Mouse (Mus musculus): ENCODE results near the gene Ccdc88a. TPM values are rescaled to one million over a fixed set of nuclear protein-coding genes. Genes with fewer than 3 reads are reported as not detected.

The Ccdc88a gene
- polyA plus RNA-seq, 1 experiment from 2014 or later: 8.2 TPM

- H3K36me3 ChIP-seq: no peaks in the 10 kb centered on the region
- no peaks in the 10 kb centered on the region for H3K9me3 ChIP-seq (replicated peaks)
- no peak overlapping the region for H3K9ac ChIP-seq
- no peak overlapping the region for H3K4me2 ChIP-seq
- 80% methylated on average over 1 of the region's 1 CpGs for WGBS (ENCODE audit: insufficient replicate concordance)
- no peak for ATAC-seq
- H3K4me1 ChIP-seq: peaks cover 17% of the 10 kb centered on the region
- H3K27ac ChIP-seq: no peak overlapping the region
- no peaks in the 10 kb centered on the region for H3K27me3 ChIP-seq (replicated peaks)
- H3K4me3 ChIP-seq: no peak overlapping the region
Observed at GRCm38 (mm10) chr11:29378751-29379150, 5.3 kb downstream of the Ccdc88a start.

GRCm38 (mm10) chr11:29383493-29383892, 10.0 kb downstream of the Ccdc88a start:
- 36% methylated on average over 2 of the region's 2 CpGs for WGBS (ENCODE audit: insufficient replicate concordance)
- H3K4me1 ChIP-seq: peaks cover 12% of the 10 kb centered on the region

GRCm38 (mm10) chr11:29384001-29384400, 10.5 kb downstream of the Ccdc88a start:
- no peaks in the 10 kb centered on the region for H3K27me3 ChIP-seq (replicated peaks)
- H3K4me1 ChIP-seq: peaks cover 12% of the 10 kb centered on the region
- no peak overlapping the region for H3K4me3 ChIP-seq
- no peak overlapping the region for H3K4me2 ChIP-seq
- no peak overlapping the region for H3K9ac ChIP-seq
- 46% methylated on average over 1 of the region's 1 CpGs for WGBS (ENCODE audit: insufficient replicate concordance)
- no peaks in the 10 kb centered on the region for H3K36me3 ChIP-seq
- H3K27ac ChIP-seq: no peak overlapping the region
- H3K9me3 ChIP-seq (replicated peaks): no peaks in the 10 kb centered on the region
- ATAC-seq: no peak

More at GRCm38 (mm10) chr11:29383493-29383892, 10.0 kb downstream of the Ccdc88a start:
- no peaks in the 10 kb centered on the region for H3K27me3 ChIP-seq (replicated peaks)
- no peak overlapping the region for H3K4me2 ChIP-seq
- H3K9me3 ChIP-seq (replicated peaks): no peaks in the 10 kb centered on the region
- no peak for ATAC-seq
- H3K27ac ChIP-seq: no peak overlapping the region
- H3K9ac ChIP-seq: no peak overlapping the region
- H3K36me3 ChIP-seq: no peaks in the 10 kb centered on the region
- no peak overlapping the region for H3K4me3 ChIP-seq

GRCm38 (mm10) chr11:29384617-29385016, 11.2 kb downstream of the Ccdc88a start:
- WGBS (ENCODE audit: insufficient replicate concordance): 64% methylated on average over 3 of the region's 3 CpGs

GRCm38 (mm10) chr11:29389913-29390312, 16.5 kb downstream of the Ccdc88a start:
- WGBS (ENCODE audit: insufficient replicate concordance): 79% methylated on average over 4 of the region's 4 CpGs
- no peaks in the 10 kb centered on the region for H3K36me3 ChIP-seq
- H3K4me1 ChIP-seq: peaks cover 8% of the 10 kb centered on the region

More at GRCm38 (mm10) chr11:29384617-29385016, 11.2 kb downstream of the Ccdc88a start:
- no peaks in the 10 kb centered on the region for H3K9me3 ChIP-seq (replicated peaks)
- peaks cover 12% of the 10 kb centered on the region for H3K4me1 ChIP-seq
- H3K27ac ChIP-seq: no peak overlapping the region
- no peaks in the 10 kb centered on the region for H3K36me3 ChIP-seq
- no peak overlapping the region for H3K4me2 ChIP-seq
- H3K27me3 ChIP-seq (replicated peaks): no peaks in the 10 kb centered on the region
- no peak for ATAC-seq
- no peak overlapping the region for H3K9ac ChIP-seq
- H3K4me3 ChIP-seq: no peak overlapping the region

GRCm38 (mm10) chr11:29395135-29395746, 21.8 kb downstream of the Ccdc88a start:
- no peak overlapping the region for H3K27ac ChIP-seq
- no peak overlapping the region for H3K4me2 ChIP-seq
- 70% methylated on average over 3 of the region's 3 CpGs for WGBS (ENCODE audit: insufficient replicate concordance)
- H3K36me3 ChIP-seq: no peaks in the 10 kb centered on the region
- H3K4me1 ChIP-seq: peaks cover 8% of the 10 kb centered on the region
- H3K9ac ChIP-seq: no peak overlapping the region
- no peaks in the 10 kb centered on the region for H3K9me3 ChIP-seq (replicated peaks)
- H3K27me3 ChIP-seq (replicated peaks): no peaks in the 10 kb centered on the region
- no peak overlapping the region for H3K4me3 ChIP-seq
- no peak for ATAC-seq

More at GRCm38 (mm10) chr11:29389913-29390312, 16.5 kb downstream of the Ccdc88a start:
- H3K4me2 ChIP-seq: no peak overlapping the region
- H3K9ac ChIP-seq: no peak overlapping the region
- no peaks in the 10 kb centered on the region for H3K9me3 ChIP-seq (replicated peaks)
- no peak overlapping the region for H3K27ac ChIP-seq
- H3K4me3 ChIP-seq: no peak overlapping the region
- H3K27me3 ChIP-seq (replicated peaks): no peaks in the 10 kb centered on the region
- ATAC-seq: no peak

- no peaks in the 10 kb centered on the region for H3K9me3 ChIP-seq (replicated peaks)
- 62% methylated on average over 2 of the region's 2 CpGs for WGBS (ENCODE audit: insufficient replicate concordance)
- H3K4me3 ChIP-seq: no peak overlapping the region
- H3K27me3 ChIP-seq (replicated peaks): no peaks in the 10 kb centered on the region
- H3K4me1 ChIP-seq: no peaks in the 10 kb centered on the region
- no peak for ATAC-seq
- H3K9ac ChIP-seq: no peak overlapping the region
- no peak overlapping the region for H3K4me2 ChIP-seq
- no peaks in the 10 kb centered on the region for H3K36me3 ChIP-seq
- no peak overlapping the region for H3K27ac ChIP-seq
Observed at GRCm38 (mm10) chr11:29400374-29400773, 26.9 kb downstream of the Ccdc88a start.

GRCm38 (mm10) chr11:29406292-29406691, 32.8 kb downstream of the Ccdc88a start:
- H3K4me1 ChIP-seq: no peaks in the 10 kb centered on the region
- no peak overlapping the region for H3K27ac ChIP-seq
- H3K9me3 ChIP-seq (replicated peaks): no peaks in the 10 kb centered on the region
- no peak overlapping the region for H3K9ac ChIP-seq
- no peak overlapping the region for H3K4me2 ChIP-seq
- H3K4me3 ChIP-seq: no peak overlapping the region
- no peaks in the 10 kb centered on the region for H3K27me3 ChIP-seq (replicated peaks)
- no peak for ATAC-seq
- H3K36me3 ChIP-seq: no peaks in the 10 kb centered on the region

- H3K27me3 ChIP-seq (replicated peaks): no peaks in the 10 kb centered on the region
- no peaks in the 10 kb centered on the region for H3K9me3 ChIP-seq (replicated peaks)
- ATAC-seq: no peak
- 74% methylated on average over 3 of the region's 3 CpGs for WGBS (ENCODE audit: insufficient replicate concordance)
- H3K27ac ChIP-seq: no peak overlapping the region
- H3K4me3 ChIP-seq: no peak overlapping the region
- H3K4me1 ChIP-seq: no peaks in the 10 kb centered on the region
- H3K4me2 ChIP-seq: no peak overlapping the region
- no peak overlapping the region for H3K9ac ChIP-seq
- H3K36me3 ChIP-seq: no peaks in the 10 kb centered on the region
Observed at GRCm38 (mm10) chr11:29423496-29423895, 50.0 kb downstream of the Ccdc88a start.

- Histone ChIP-seq H3K27me3 (replicated peaks) (no peaks in the 10 kb centered on the region), H3K27ac (no peak overlapping the region), H3K9ac (no peak overlapping the region), H3K4me1 (no peaks in the 10 kb centered on the region), H3K4me2 (no peak overlapping the region), H3K4me3 (no peak overlapping the region), H3K9me3 (replicated peaks) (no peaks in the 10 kb centered on the region), H3K36me3 (peaks cover 7% of the 10 kb centered on the region)
- ATAC-seq: no peak
- WGBS (ENCODE audit: insufficient replicate concordance): 67% methylated on average over 3 of the region's 3 CpGs
Observed at GRCm38 (mm10) chr11:29428774-29429173, 55.3 kb downstream of the Ccdc88a start.

GRCm38 (mm10) chr11:29431011-29431410, 57.6 kb downstream of the Ccdc88a start:
- H3K4me1 ChIP-seq: no peaks in the 10 kb centered on the region
- H3K27me3 ChIP-seq (replicated peaks): no peaks in the 10 kb centered on the region
- peaks cover 7% of the 10 kb centered on the region for H3K36me3 ChIP-seq
- 68% methylated on average over 1 of the region's 1 CpGs for WGBS (ENCODE audit: insufficient replicate concordance)
- H3K27ac ChIP-seq: no peak overlapping the region
- H3K4me2 ChIP-seq: no peak overlapping the region
- no peaks in the 10 kb centered on the region for H3K9me3 ChIP-seq (replicated peaks)
- ATAC-seq: no peak
- no peak overlapping the region for H3K4me3 ChIP-seq
- no peak overlapping the region for H3K9ac ChIP-seq

- H3K9ac ChIP-seq: no peak overlapping the region
- H3K4me2 ChIP-seq: no peak overlapping the region
- no peaks in the 10 kb centered on the region for H3K36me3 ChIP-seq
- 74% methylated on average over 2 of the region's 2 CpGs for WGBS (ENCODE audit: insufficient replicate concordance)
- H3K4me3 ChIP-seq: no peak overlapping the region
- H3K27ac ChIP-seq: no peak overlapping the region
- no peaks in the 10 kb centered on the region for H3K27me3 ChIP-seq (replicated peaks)
- H3K4me1 ChIP-seq: no peaks in the 10 kb centered on the region
- H3K9me3 ChIP-seq (replicated peaks): no peaks in the 10 kb centered on the region
- no peak for ATAC-seq
Observed at GRCm38 (mm10) chr11:29448741-29449140, 75.3 kb downstream of the Ccdc88a start.

- Histone ChIP-seq H3K4me3 (no peak overlapping the region), H3K4me2 (no peak overlapping the region), H3K27ac (no peak overlapping the region), H3K27me3 (replicated peaks) (no peaks in the 10 kb centered on the region), H3K4me1 (peaks cover 5% of the 10 kb centered on the region; the same call in 1 of the 2 replicates), H3K9ac (no peak overlapping the region), H3K9me3 (replicated peaks) (no peaks in the 10 kb centered on the region), H3K36me3 (0 out of 2 replicates have a peak, but pooled peaks cover 5% of the 10 kb centered on the region)
- no peak for ATAC-seq
Observed at GRCm38 (mm10) chr11:29474676-29475075, 101.2 kb downstream of the Ccdc88a start.
